Mouse (Mus musculus): ENCODE measurements around the gene Rptor. TPM values are rescaled to one million over a fixed set of nuclear protein-coding genes. Genes with fewer than 3 reads are reported as not detected.

Rptor gene
- polyA plus RNA-seq, 1 experiment from 2014 or later = 7.1 TPM

GRCm38 (mm10) chr11:119572316-119573010 is 30.2 kb upstream of the Rptor start:
- Histone ChIP-seq H3K27me3 (ENCODE audit: insufficient read depth, low read length) (no peaks in the 10 kb centered on the region), H3K4me3 (replicated peaks; ENCODE audit: low read depth, low read length) (no peak overlapping the region), H3K9me3 (replicated peaks; ENCODE audit: low read length) (no peaks in the 10 kb centered on the region), H3K4me1 (replicated peaks; ENCODE audit: insufficient read depth, low read length) (no peaks in the 10 kb centered on the region), H3K4me2 (ENCODE audit: low read length) (no peak overlapping the region), H3K9ac (ENCODE audit: low read depth, low read length) (no peak overlapping the region), H3K36me3 (ENCODE audit: insufficient read depth, low read length) (no peaks in the 10 kb centered on the region), H3K27ac (0 out of 2 replicates have a peak overlapping the region, but pooled peaks have one; percentile 25)
- WGBS = 58% methylated on average over 15 of the region's 15 CpGs
- no peak for TF ChIP-seq CTCF (IDR thresholded peaks at IDR 0.05; ENCODE audit: low read depth)
- DNase-seq (ENCODE audit: low spot score) (no peak), ATAC-seq (replicated peaks; ENCODE audit: low FRiP score, low read depth) (no peak)

- no peaks in the 10 kb centered on the region for H3K36me3 ChIP-seq (ENCODE audit: insufficient read depth, low read length)
- H3K4me3 ChIP-seq (replicated peaks; ENCODE audit: low read depth, low read length) = no peak overlapping the region
- H3K4me2 ChIP-seq (ENCODE audit: low read length) = no peak overlapping the region
- H3K27ac ChIP-seq = no peak overlapping the region
- ATAC-seq (replicated peaks; ENCODE audit: low FRiP score, low read depth) (no peak), DNase-seq (ENCODE audit: low spot score) (peak; percentile 28)
- H3K27me3 ChIP-seq (ENCODE audit: insufficient read depth, low read length) = no peaks in the 10 kb centered on the region
- TF ChIP-seq CTCF (IDR thresholded peaks at IDR 0.05; ENCODE audit: low read depth) = no peak
- 28% methylated on average over 4 of the region's 4 CpGs for WGBS
- H3K9me3 ChIP-seq (replicated peaks; ENCODE audit: low read length) = no peaks in the 10 kb centered on the region
- no peak overlapping the region for H3K9ac ChIP-seq (ENCODE audit: low read depth, low read length)
- H3K4me1 ChIP-seq (replicated peaks; ENCODE audit: insufficient read depth, low read length) = no peaks in the 10 kb centered on the region
Observed at GRCm38 (mm10) chr11:119576855-119577254, 25.9 kb upstream of the Rptor start.

GRCm38 (mm10) chr11:119577721-119578120 is 25.0 kb upstream of the Rptor start:
- DNase-seq (ENCODE audit: low spot score) (no peak), ATAC-seq (replicated peaks; ENCODE audit: low FRiP score, low read depth) (no peak)
- H3K9ac ChIP-seq (ENCODE audit: low read depth, low read length) = no peak overlapping the region
- no peaks in the 10 kb centered on the region for H3K9me3 ChIP-seq (replicated peaks; ENCODE audit: low read length)
- no peaks in the 10 kb centered on the region for H3K36me3 ChIP-seq (ENCODE audit: insufficient read depth, low read length)
- no peak overlapping the region for H3K27ac ChIP-seq
- no peaks in the 10 kb centered on the region for H3K27me3 ChIP-seq (ENCODE audit: insufficient read depth, low read length)
- TF ChIP-seq CTCF (IDR thresholded peaks at IDR 0.05; ENCODE audit: low read depth) = no peak
- no peak overlapping the region for H3K4me3 ChIP-seq (replicated peaks; ENCODE audit: low read depth, low read length)
- WGBS = 92% methylated on average over 2 of the region's 2 CpGs
- no peak overlapping the region for H3K4me2 ChIP-seq (ENCODE audit: low read length)
- no peaks in the 10 kb centered on the region for H3K4me1 ChIP-seq (replicated peaks; ENCODE audit: insufficient read depth, low read length)

- 53% methylated on average over 4 of the region's 4 CpGs for WGBS
- no peaks in the 10 kb centered on the region for H3K9me3 ChIP-seq (replicated peaks; ENCODE audit: low read length)
- DNase-seq (ENCODE audit: low spot score) = no peak
- H3K4me1 ChIP-seq (replicated peaks; ENCODE audit: insufficient read depth, low read length) = no peaks in the 10 kb centered on the region
- H3K4me2 ChIP-seq (ENCODE audit: low read length) = no peak overlapping the region
- no peaks in the 10 kb centered on the region for H3K27me3 ChIP-seq (ENCODE audit: insufficient read depth, low read length)
- no peak overlapping the region for H3K27ac ChIP-seq
- no peak for ATAC-seq (replicated peaks; ENCODE audit: low FRiP score, low read depth)
- H3K9ac ChIP-seq (ENCODE audit: low read depth, low read length) = no peak overlapping the region
- no peak for TF ChIP-seq CTCF (IDR thresholded peaks at IDR 0.05; ENCODE audit: low read depth)
- H3K36me3 ChIP-seq (ENCODE audit: insufficient read depth, low read length) = no peaks in the 10 kb centered on the region
- H3K4me3 ChIP-seq (replicated peaks; ENCODE audit: low read depth, low read length) = no peak overlapping the region
Observed at GRCm38 (mm10) chr11:119586511-119586910, 16.2 kb upstream of the Rptor start.

GRCm38 (mm10) chr11:119587112-119587511 is 15.6 kb upstream of the Rptor start:
- no peak overlapping the region for H3K4me3 ChIP-seq (replicated peaks; ENCODE audit: low read depth, low read length)
- no peak overlapping the region for H3K9ac ChIP-seq (ENCODE audit: low read depth, low read length)
- no peaks in the 10 kb centered on the region for H3K27me3 ChIP-seq (ENCODE audit: insufficient read depth, low read length)
- WGBS = 34% methylated on average over 5 of the region's 5 CpGs
- no peak for TF ChIP-seq CTCF (IDR thresholded peaks at IDR 0.05; ENCODE audit: low read depth)
- ATAC-seq (replicated peaks; ENCODE audit: low FRiP score, low read depth) (no peak), DNase-seq (ENCODE audit: low spot score) (no peak)
- H3K4me1 ChIP-seq (replicated peaks; ENCODE audit: insufficient read depth, low read length) = no peaks in the 10 kb centered on the region
- no peaks in the 10 kb centered on the region for H3K36me3 ChIP-seq (ENCODE audit: insufficient read depth, low read length)
- no peak overlapping the region for H3K27ac ChIP-seq
- no peak overlapping the region for H3K4me2 ChIP-seq (ENCODE audit: low read length)
- H3K9me3 ChIP-seq (replicated peaks; ENCODE audit: low read length) = no peaks in the 10 kb centered on the region

- 0 out of 2 replicates have a peak, but pooled peaks cover 4% of the 10 kb centered on the region for H3K27me3 ChIP-seq (ENCODE audit: insufficient read depth, low read length)
- H3K36me3 ChIP-seq (ENCODE audit: insufficient read depth, low read length) = no peaks in the 10 kb centered on the region
- ATAC-seq (replicated peaks; ENCODE audit: low FRiP score, low read depth) (no peak), DNase-seq (ENCODE audit: low spot score) (no peak)
- WGBS = 86% methylated on average over 7 of the region's 7 CpGs
- TF ChIP-seq CTCF (IDR thresholded peaks at IDR 0.05; ENCODE audit: low read depth) = no peak
- H3K27ac ChIP-seq = no peak overlapping the region
- H3K9me3 ChIP-seq (replicated peaks; ENCODE audit: low read length) = no peaks in the 10 kb centered on the region
- no peak overlapping the region for H3K4me3 ChIP-seq (replicated peaks; ENCODE audit: low read depth, low read length)
- H3K9ac ChIP-seq (ENCODE audit: low read depth, low read length) = no peak overlapping the region
- no peaks in the 10 kb centered on the region for H3K4me1 ChIP-seq (replicated peaks; ENCODE audit: insufficient read depth, low read length)
- no peak overlapping the region for H3K4me2 ChIP-seq (ENCODE audit: low read length)
Observed at GRCm38 (mm10) chr11:119589242-119589641, 13.5 kb upstream of the Rptor start.

- 0 out of 2 replicates have a peak, but pooled peaks cover 4% of the 10 kb centered on the region for H3K27me3 ChIP-seq (ENCODE audit: insufficient read depth, low read length)
- no peak overlapping the region for H3K4me2 ChIP-seq (ENCODE audit: low read length)
- WGBS = 30% methylated on average over 3 of the region's 3 CpGs
- no peak overlapping the region for H3K27ac ChIP-seq
- no peak for DNase-seq (ENCODE audit: low spot score)
- H3K9me3 ChIP-seq (replicated peaks; ENCODE audit: low read length) = no peaks in the 10 kb centered on the region
- TF ChIP-seq CTCF (IDR thresholded peaks at IDR 0.05; ENCODE audit: low read depth) = no peak
- H3K9ac ChIP-seq (ENCODE audit: low read depth, low read length) = no peak overlapping the region
- no peaks in the 10 kb centered on the region for H3K4me1 ChIP-seq (replicated peaks; ENCODE audit: insufficient read depth, low read length)
- no peak overlapping the region for H3K4me3 ChIP-seq (replicated peaks; ENCODE audit: low read depth, low read length)
- no peaks in the 10 kb centered on the region for H3K36me3 ChIP-seq (ENCODE audit: insufficient read depth, low read length)
- ATAC-seq (replicated peaks; ENCODE audit: low FRiP score, low read depth) = no peak
Observed at GRCm38 (mm10) chr11:119593966-119594365, 8.7 kb upstream of the Rptor start.

Measured in kidney, postnatal 0 days (tissue).